In genomic region chr12:25109971-25110681, GRCm38 (mm10) we compare ENCODE assay signal across 8 mouse cellular contexts. TPM values are rescaled to one million over a fixed set of nuclear protein-coding genes. Genes with fewer than 3 reads are reported as not detected.
DNase-seq lines count a peak whose midpoint lies in the region; ATAC-seq lines count a peak whose summit lies in the region.
"Had no signal": no experiment of that assay in that cellular context is flagged by ENCODE, and none has a peak within 500 bp of the region (broad histone marks: within the 10 kb centered on the region; RNA-seq: fewer than 3 reads in every experiment).

No protein-coding gene starts in this region.

- peaks cover 28% of the 10 kb centered on the region for H3K9me3 ChIP-seq in megakaryocyte, embryonic 14.5 days
- no peaks in the 10 kb centered on the region for H3K9me3 ChIP-seq in heart, embryonic 14.5 days (ENCODE audit: control insufficient read depth, low read length)
- H3K9me3 ChIP-seq: forebrain, embryonic 12.5 days had no signal

- DNase-seq in urinary bladder, postnatal 25 days (ENCODE audit: low spot score): peak; percentile 53
- DNase-seq in thymus, postnatal 25 days: no peak

- H3K4me3 ChIP-seq in megakaryocyte, embryonic 14.5 days (replicated peaks): peak overlapping the region; percentile 47
- no peak overlapping the region for H3K4me3 ChIP-seq in brown adipose tissue, adult 24 weeks (ENCODE audit: insufficient read depth, low read depth, low read length)
- no peak overlapping the region for H3K4me3 ChIP-seq in heart, embryonic 14.5 days (ENCODE audit: control insufficient read depth in 1 of 2, insufficient read depth in 1 of 2, low read depth in 1 of 2, low read length in 2 of 2)
- H3K4me3 ChIP-seq: forebrain, embryonic 12.5 days had no signal

- peak overlapping the region; percentile 81 for H3K27ac ChIP-seq in brown adipose tissue, adult 24 weeks (replicated peaks; ENCODE audit: low read depth, low read length)
- peak overlapping the region in 1 of 2 experiments; percentile 25; a peak in 1 of 4 replicates for H3K27ac ChIP-seq in heart, embryonic 14.5 days (replicated peaks in 1 of 2; ENCODE audit: control insufficient read depth in 1 of 2, insufficient read depth in 1 of 2, low read depth in 2 of 2, low read length in 2 of 2)
- H3K27ac ChIP-seq: forebrain, embryonic 12.5 days had no signal

- peaks cover 4% of the 10 kb centered on the region for H3K36me3 ChIP-seq in megakaryocyte, embryonic 14.5 days (replicated peaks; ENCODE audit: low read length)
- H3K36me3 ChIP-seq in heart, embryonic 14.5 days (ENCODE audit: control insufficient read depth, insufficient read depth, low read length): no peaks in the 10 kb centered on the region
- H3K36me3 ChIP-seq: forebrain, embryonic 12.5 days had no signal

- ATAC-seq in megakaryocyte, adult 5-6 weeks (ENCODE audit: poor library complexity, severe bottlenecking): no peak
- ATAC-seq in heart, embryonic 14.5 days (ENCODE audit: insufficient number of reproducible peaks, insufficient read depth, low FRiP score, low read depth): peak; percentile 69; the same call in 1 of the 2 replicates
- no peak for ATAC-seq in erythroid progenitor cell, adult 5-6 weeks (replicated peaks; ENCODE audit: low FRiP score, poor library complexity, severe bottlenecking)

- H3K9ac ChIP-seq in heart, embryonic 14.5 days (ENCODE audit: low read length): no peak overlapping the region
- H3K9ac ChIP-seq: forebrain, embryonic 12.5 days had no signal

- no peak overlapping the region for H3K4me2 ChIP-seq in heart, embryonic 14.5 days (ENCODE audit: low read length)
- H3K4me2 ChIP-seq: forebrain, embryonic 12.5 days had no signal

- peaks cover 33% of the 10 kb centered on the region for H3K27me3 ChIP-seq in megakaryocyte, embryonic 14.5 days (replicated peaks)
- no peaks in the 10 kb centered on the region for H3K27me3 ChIP-seq in heart, embryonic 14.5 days (ENCODE audit: control insufficient read depth, insufficient read depth, low read length)

- whole genome bisulfite sequencing in heart, embryonic 14.5 days: 73% methylated on average over 7 of the region's 7 CpGs

- peaks cover 34% of the 10 kb centered on the region for H3K4me1 ChIP-seq in megakaryocyte, embryonic 14.5 days
- peaks cover 6% of the 10 kb centered on the region; the same call in 1 of the 2 replicates for H3K4me1 ChIP-seq in brown adipose tissue, adult 24 weeks (ENCODE audit: control insufficient read depth, insufficient read depth, insufficient read length, low read length)
- peaks cover 4 to 6% of the 10 kb centered on the region in 2 experiments; a peak in 2 of 4 replicates for H3K4me1 ChIP-seq in heart, embryonic 14.5 days (ENCODE audit: control insufficient read depth in 2 of 2, insufficient read depth in 2 of 2, low read length in 2 of 2)
- H3K4me1 ChIP-seq: forebrain, embryonic 12.5 days had no signal

RNA-seq across cellular contexts. Expression of gene Id2, which starts 13.2 kb away (rescaled TPM):
- 8.1 TPM in 1 of 2 replicates, not detected in the other for polyA plus RNA-seq in megakaryocyte, embryonic 14.5 days (2012; ENCODE audit: insufficient read depth, low replicate concordance)
- total RNA-seq in megakaryocyte, adult 5-6 weeks (2015): 188 and 198 TPM in 2 replicates
- 96.7 and 108 TPM in 2 replicates for total RNA-seq in megakaryocyte, adult 5-6 weeks (2017)
- 40.6 and 60.6 TPM in 2 replicates for polyA plus RNA-seq in brown adipose tissue, adult 24 weeks (2012; ENCODE audit: insufficient read depth, insufficient read length, missing spikeins)
- polyA plus RNA-seq in heart, embryonic 14.5 days (2014; fragmentation: Nextera tagmentation; extraction: Ambion mirVana): 250 and 295 TPM in 2 replicates
- total RNA-seq in erythroid progenitor cell, adult 5-6 weeks (2015; ENCODE audit: low replicate concordance): 37.5 and 40.7 TPM in 2 replicates
- total RNA-seq in erythroid progenitor cell, adult 5-6 weeks (2017; ENCODE audit: low replicate concordance): 10.3 and 13.1 TPM in 2 replicates
